In the genomic region with DNA sequence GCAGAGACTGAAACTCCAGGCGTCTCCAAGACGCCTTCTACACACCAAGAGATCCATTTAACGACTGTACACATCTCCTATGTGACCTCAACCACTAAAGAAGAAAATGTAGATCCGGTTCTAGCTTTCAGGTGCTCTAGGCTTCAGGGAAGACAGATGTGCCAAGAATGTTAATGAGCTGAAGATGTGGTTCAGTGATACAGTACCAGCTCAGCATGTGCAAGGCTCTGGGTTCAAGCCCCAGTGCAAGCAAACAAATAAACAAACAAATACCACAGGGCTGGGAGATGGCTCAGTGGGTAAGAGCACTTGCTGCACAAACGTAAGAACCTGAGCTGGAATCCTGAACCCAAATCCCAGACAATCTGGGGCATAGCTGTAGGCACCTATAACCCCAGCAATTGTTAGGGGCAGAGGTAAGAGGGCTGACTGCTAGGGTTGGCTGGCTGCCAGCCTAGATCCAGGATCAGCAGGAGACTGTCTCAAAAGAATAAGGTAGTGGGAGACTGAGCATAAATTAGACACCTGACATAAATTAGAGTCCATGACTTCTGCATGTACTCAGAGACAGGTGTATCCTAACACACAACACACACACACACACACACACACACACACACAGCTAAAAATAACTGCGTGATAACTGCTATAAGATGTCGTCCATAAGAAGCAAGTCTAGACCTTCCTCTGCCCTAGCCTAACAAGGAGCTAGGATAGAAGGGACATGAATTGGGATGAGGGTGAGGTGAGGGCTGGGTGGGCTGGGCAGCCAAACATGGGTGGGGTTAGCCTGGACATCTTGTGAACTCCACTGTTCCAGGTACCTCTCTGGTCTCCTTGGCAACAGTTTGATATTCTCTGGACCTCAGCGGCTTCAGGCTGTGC, we compare ENCODE assay signal across 8 mouse cellular contexts.
DNase-seq lines count a peak whose midpoint lies in the region; ATAC-seq and TF ChIP-seq lines count a peak whose summit lies in the region.

No protein-coding gene starts in this region.

- H3K9me3 ChIP-seq in CH12.LX (replicated peaks; ENCODE audit: low read length), result no peaks in the 10 kb centered on the region
- H3K9me3 ChIP-seq in hindbrain, embryonic 13.5 days, result no peaks in the 10 kb centered on the region

- TF ChIP-seq POLR2A in CH12.LX (IDR thresholded peaks at IDR 0.05; ENCODE audit: low read depth, low read length), result no peak; the same call in 1 of the 2 replicates

- TF ChIP-seq EP300 in CH12.LX (IDR thresholded peaks at IDR 0.05; ENCODE audit: low read length), result peak; percentile 58

- H3K27ac ChIP-seq in CH12.LX (ENCODE audit: insufficient read depth, low read depth) (peak overlapping the region; percentile 93), macrophage (peak overlapping the region; percentile 71)
- H3K27ac ChIP-seq in hindbrain, embryonic 13.5 days, result peak overlapping the region; percentile 88

- 76% methylated on average over 8 of the region's 8 CpGs for WGBS in hindbrain, embryonic 13.5 days
- WGBS in macrophage (ENCODE audit: missing documents), result 74% methylated on average over 8 of the region's 8 CpGs

- no peak for TF ChIP-seq CTCF in CH12.LX (conservative IDR thresholded peaks at IDR 0.05 in 1 of 2, IDR thresholded peaks at IDR 0.05 in 1 of 2; ENCODE audit: low read depth in 2 of 2, low read length in 2 of 2)

- H3K36me3 ChIP-seq in CH12.LX (replicated peaks in 1 of 2; ENCODE audit: control insufficient read depth in 1 of 2, insufficient read depth in 1 of 2, low read length in 1 of 2) (peaks cover 10 to 28% of the 10 kb centered on the region in 2 experiments), macrophage (ENCODE audit: inconsistent target) (no peaks in the 10 kb centered on the region)
- no peaks in the 10 kb centered on the region for H3K36me3 ChIP-seq in hindbrain, embryonic 13.5 days

- in situ Hi-C loops in CH12.LX (cut with MboI; ENCODE audit: low pct_ligation_motif_present, low pct_unique_long_range_greater_than_20kb, low sequenced_read_pairs), result loop anchor here (5.0 kb wide), 1 partner anchor 78 kb away; a partner anchor contains a TSS

- peak; percentile 48 to 55 for DNase-seq in cerebellum, postnatal 10 days
- no peak for DNase-seq in cerebellum, adult 8-10 months
- DNase-seq in CH12.LX (ENCODE audit: extremely low read depth), result no peak
- no peak for DNase-seq in frontal cortex, postnatal 14 days (ENCODE audit: low spot score in 2 of 2)
- DNase-seq in adrenal gland, postnatal 4 days (ENCODE audit: low spot score in 2 of 2), result no peak

- peak overlapping the region; percentile 57 for H3K4me2 ChIP-seq in CH12.LX (ENCODE audit: insufficient read depth, low read depth, poor library complexity, severe bottlenecking)
- H3K4me2 ChIP-seq in hindbrain, embryonic 13.5 days, result peak overlapping the region; percentile 32

- H3K9ac ChIP-seq in CH12.LX (ENCODE audit: insufficient read depth, low read depth), result peak overlapping the region; percentile 36
- peak overlapping the region; percentile 40 for H3K9ac ChIP-seq in hindbrain, embryonic 13.5 days

- peaks cover 64 to 96% of the 10 kb centered on the region in 2 experiments for H3K4me1 ChIP-seq in CH12.LX (ENCODE audit: control insufficient read depth in 1 of 2, insufficient read depth in 2 of 2)
- H3K4me1 ChIP-seq in hindbrain, embryonic 13.5 days (replicated peaks), result peaks cover 33% of the 10 kb centered on the region

- no peaks in the 10 kb centered on the region for H3K27me3 ChIP-seq in CH12.LX (replicated peaks)
- no peaks in the 10 kb centered on the region for H3K27me3 ChIP-seq in hindbrain, embryonic 13.5 days

- TF ChIP-seq RAD21 in CH12.LX (IDR thresholded peaks at IDR 0.05; ENCODE audit: low read depth, low read length), result no peak

- ATAC-seq in hindbrain, embryonic 13.5 days (ENCODE audit: low FRiP score), result 0 out of 2 replicates have a peak, but pooled peaks have one; percentile 4
- no peak for ATAC-seq in cerebellum, adult (ENCODE audit: insufficient number of reproducible peaks, low FRiP score, low TSS enrichment)

- no peaks in the 10 kb centered on the region for H3K79me2 ChIP-seq in CH12.LX (replicated peaks; ENCODE audit: control insufficient read depth, extremely low read depth, insufficient read depth, poor library complexity, severe bottlenecking)
- H3K79me2 ChIP-seq in macrophage (ENCODE audit: inconsistent target), result no peaks in the 10 kb centered on the region

- dilution Hi-C loops in CH12.LX (cut with MboI; ENCODE audit: extremely low pct_ligation_motif_present, extremely low pct_unique_long_range_greater_than_20kb, low sequenced_read_pairs), result no loop called here

- peak overlapping the region; percentile 8 to 39 (median 26) for H3K4me3 ChIP-seq in CH12.LX (replicated peaks in 1 of 3; ENCODE audit: low read depth in 2 of 3, low read length in 2 of 3, poor library complexity in 1 of 3)
- H3K4me3 ChIP-seq in hindbrain, embryonic 13.5 days, result no peak overlapping the region
- no peak overlapping the region for H3K4me3 ChIP-seq in macrophage (ENCODE audit: inconsistent target)

TF ChIP-seq in CH12.LX, 34 proteins besides CTCF, POLR2A, EP300 and RAD21:
- TF ChIP-seq SMC3 (IDR thresholded peaks at IDR 0.05; ENCODE audit: low read depth, low read length), result no peak
- no peak for TF ChIP-seq USF1 (IDR thresholded peaks at IDR 0.05; ENCODE audit: low read depth, low read length)
- no peak for TF ChIP-seq UBTF (IDR thresholded peaks at IDR 0.05; ENCODE audit: low read depth, low read length)
- no peak for TF ChIP-seq JUN (IDR thresholded peaks at IDR 0.05; ENCODE audit: insufficient read depth, low read depth, low read length)
- TF ChIP-seq IRF4 (IDR thresholded peaks at IDR 0.05; ENCODE audit: low read depth, low read length), result peak; percentile 71
- no peak; the same call in none of the 2 replicates for TF ChIP-seq ZMIZ1 (IDR thresholded peaks at IDR 0.05; ENCODE audit: low read depth, low read length)
- no peak for TF ChIP-seq NRF1 (IDR thresholded peaks at IDR 0.05; ENCODE audit: low read depth, low read length)
- TF ChIP-seq MAFK (IDR thresholded peaks at IDR 0.05; ENCODE audit: insufficient replicate concordance, low read length), result no peak
- TF ChIP-seq MAX (IDR thresholded peaks at IDR 0.05; ENCODE audit: low read length), result peak; percentile 32; the same call in 1 of the 2 replicates
- TF ChIP-seq RCOR1 (conservative IDR thresholded peaks at IDR 0.05; ENCODE audit: low read depth, low read length), result 0 out of 2 replicates have a peak, but pooled peaks have one; percentile 32
- peak; percentile 26; the same call in 1 of the 2 replicates for TF ChIP-seq MXI1 (IDR thresholded peaks at IDR 0.05; ENCODE audit: low read depth, low read length)
- TF ChIP-seq ETS1 (conservative IDR thresholded peaks at IDR 0.05; ENCODE audit: low read depth, low read length), result peak; percentile 24; the same call in 1 of the 2 replicates
- 0 out of 2 replicates have a peak, but pooled peaks have one; percentile 41 for TF ChIP-seq MEF2A (IDR thresholded peaks at IDR 0.05; ENCODE audit: borderline replicate concordance, low read depth, low read length)
- TF ChIP-seq TCF12 (IDR thresholded peaks at IDR 0.05; ENCODE audit: low read depth, low read length), result peak; percentile 64
- no peak for TF ChIP-seq KAT2A (IDR thresholded peaks at IDR 0.05; ENCODE audit: insufficient replicate concordance, low read length)
- no peak for TF ChIP-seq HCFC1 (IDR thresholded peaks at IDR 0.05; ENCODE audit: low read depth, low read length)
- no peak for TF ChIP-seq ZC3H11A (IDR thresholded peaks at IDR 0.05; ENCODE audit: low read depth, low read length)
- TF ChIP-seq E2F4 (IDR thresholded peaks at IDR 0.05; ENCODE audit: insufficient replicate concordance, low read depth, low read length), result no peak
- 0 out of 2 replicates have a peak, but pooled peaks have one; percentile 58 for TF ChIP-seq POLR2AphosphoS2 (IDR thresholded peaks at IDR 0.05; ENCODE audit: low read depth, low read length)
- TF ChIP-seq SIN3A (IDR thresholded peaks at IDR 0.05; ENCODE audit: low read length), result peak; percentile 20; the same call in 1 of the 2 replicates
- TF ChIP-seq NELFE (IDR thresholded peaks at IDR 0.05; ENCODE audit: low read depth, low read length), result no peak
- TF ChIP-seq CHD1 (IDR thresholded peaks at IDR 0.05; ENCODE audit: low read depth, low read length), result 0 out of 2 replicates have a peak, but pooled peaks have one; percentile 10
- TF ChIP-seq BHLHE40 (IDR thresholded peaks at IDR 0.05; ENCODE audit: low read depth, low read length), result peak; percentile 73
- no peak; the same call in 1 of the 2 replicates for TF ChIP-seq MYC (IDR thresholded peaks at IDR 0.05; ENCODE audit: low read depth, low read length)

Comparison
In these comparisons a context has a peak if more than half of its experiments do, and no peak if none do; other contexts are left out.
1. DNase-seq: peak in cerebellum, postnatal 10 days (2 of 2); none in cerebellum, adult 8-10 months (single experiment), CH12.LX (single experiment), frontal cortex, postnatal 14 days (0 of 2) and adrenal gland, postnatal 4 days (0 of 2).
2. H3K4me3 ChIP-seq: peak in CH12.LX (3 of 3); none in hindbrain, embryonic 13.5 days (single experiment) and macrophage (single experiment).
3. Peak in every context shown above with its lines, with median percentiles within 50 percentile points of each other: H3K27ac ChIP-seq.